Mouse (Mus musculus): ENCODE data around the gene Focad.

The Focad gene

DNA sequence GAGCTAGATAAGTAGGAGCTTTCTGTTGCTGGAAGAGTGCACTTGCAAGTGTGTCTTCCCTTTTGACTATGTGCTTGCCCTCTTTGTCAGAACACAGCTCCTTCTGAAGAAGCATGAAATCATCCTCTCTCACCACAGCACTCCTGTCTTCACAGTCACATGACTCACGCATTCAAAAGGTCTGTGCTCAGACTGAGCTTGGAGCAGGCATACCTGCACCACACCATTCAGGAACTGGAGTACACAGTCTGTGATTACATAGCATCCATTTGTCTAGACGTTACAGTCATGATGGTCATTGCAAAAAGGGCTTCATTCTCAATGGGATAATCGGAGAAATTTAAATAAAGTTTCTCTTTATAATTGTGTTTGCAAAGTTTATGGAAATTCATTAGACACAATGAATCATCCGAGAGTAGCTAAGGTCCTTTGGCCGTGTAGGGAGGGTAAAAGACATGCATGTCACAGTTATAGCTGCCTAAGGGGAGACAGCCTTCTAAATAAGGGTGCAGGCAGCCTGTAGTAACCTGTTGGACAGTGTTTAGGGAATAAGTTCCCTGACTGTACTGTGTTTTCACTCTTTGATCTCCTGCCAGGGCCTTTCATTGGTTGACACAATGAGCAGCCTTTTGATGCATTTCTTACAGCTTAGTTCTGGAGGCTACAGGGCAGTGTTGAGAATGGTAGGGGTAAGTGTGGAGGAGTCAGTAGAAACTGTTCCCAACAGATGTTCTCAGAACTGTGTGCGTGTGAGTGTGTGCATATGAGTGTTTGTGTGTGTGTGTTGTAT lies 206.6 kb downstream of the Focad start:
- no peak for DNase-seq (ENCODE audit: low read depth, low spot score)

DNA sequence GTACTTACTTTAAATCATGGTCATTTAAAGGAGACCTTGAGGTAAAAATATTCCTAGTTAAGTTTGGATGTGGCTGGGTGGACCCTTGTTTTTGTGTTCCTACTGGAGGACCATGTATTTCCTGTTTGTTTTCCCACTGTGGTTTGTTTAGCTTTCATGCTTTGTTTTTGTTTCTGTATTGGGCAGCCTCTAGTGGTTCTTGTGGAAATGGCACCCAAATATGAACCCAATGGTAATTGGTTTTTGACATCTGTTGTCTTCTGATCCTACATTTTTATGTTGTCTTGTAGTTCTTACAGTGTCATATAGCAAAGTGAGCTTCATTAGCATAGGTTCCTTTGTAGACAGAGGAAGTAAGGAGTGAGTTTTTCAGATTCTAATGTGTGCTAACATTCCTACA lies 207.9 kb downstream of the Focad start:
- no peak for DNase-seq (ENCODE audit: low read depth, low spot score)

DNA sequence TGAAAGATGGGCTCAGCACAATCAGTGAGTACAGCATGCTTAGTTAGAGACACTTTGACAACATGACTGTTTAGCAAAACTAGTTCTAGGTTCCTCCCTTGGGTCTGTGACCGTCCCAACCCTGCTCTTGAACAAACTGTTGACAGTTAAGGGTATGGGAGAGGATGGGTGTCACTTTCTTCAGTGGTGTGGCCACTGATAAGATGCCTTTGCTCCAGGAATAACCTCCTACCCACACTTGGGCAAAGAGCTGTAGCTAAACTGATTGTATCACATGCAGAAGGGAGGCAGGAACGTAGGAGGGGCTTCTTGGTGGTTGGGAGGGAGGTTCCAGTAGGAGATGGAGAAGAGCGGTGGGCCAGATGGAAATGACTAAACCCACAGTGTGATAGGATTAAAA lies 213.3 kb downstream of the Focad start:
- no peak for DNase-seq (ENCODE audit: low read depth, low spot score)

DNA sequence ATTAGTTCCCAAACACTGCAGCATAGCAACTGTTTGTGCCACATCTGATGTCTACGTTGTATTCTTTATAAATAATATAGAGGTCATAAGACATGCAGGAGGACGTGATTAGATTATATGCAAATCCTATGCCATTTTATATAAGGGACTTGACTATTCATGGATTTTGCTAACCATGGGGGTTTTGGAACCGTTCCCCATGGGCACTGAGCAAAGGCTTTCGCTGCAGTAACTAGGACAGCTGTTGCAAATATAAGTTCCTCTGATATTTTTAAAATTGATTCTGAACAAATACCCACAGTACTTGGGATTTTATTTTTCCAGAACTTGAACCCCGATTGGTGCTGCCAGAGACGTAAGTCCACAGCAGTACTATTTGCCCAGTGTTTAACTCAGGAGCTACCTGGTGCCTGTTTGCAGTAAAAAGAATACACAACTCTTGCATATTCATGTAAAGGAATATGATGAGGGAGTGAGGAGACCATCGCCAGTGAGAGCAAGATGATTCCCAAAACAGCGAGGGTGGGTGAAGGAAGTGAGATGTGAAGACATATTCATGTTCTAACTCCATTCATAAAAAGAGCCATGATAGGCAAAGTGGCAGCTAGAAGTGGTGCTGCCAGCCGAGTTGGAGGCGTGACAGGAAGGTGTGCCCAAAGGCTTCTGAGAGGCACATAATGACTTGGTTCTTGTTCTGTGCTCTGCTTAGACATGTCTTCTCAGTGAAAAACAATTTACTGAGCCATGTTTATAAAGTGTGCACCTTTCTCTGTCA lies 214.1 kb downstream of the Focad start:
- DNase-seq (ENCODE audit: low read depth, low spot score), result no peak

DNA sequence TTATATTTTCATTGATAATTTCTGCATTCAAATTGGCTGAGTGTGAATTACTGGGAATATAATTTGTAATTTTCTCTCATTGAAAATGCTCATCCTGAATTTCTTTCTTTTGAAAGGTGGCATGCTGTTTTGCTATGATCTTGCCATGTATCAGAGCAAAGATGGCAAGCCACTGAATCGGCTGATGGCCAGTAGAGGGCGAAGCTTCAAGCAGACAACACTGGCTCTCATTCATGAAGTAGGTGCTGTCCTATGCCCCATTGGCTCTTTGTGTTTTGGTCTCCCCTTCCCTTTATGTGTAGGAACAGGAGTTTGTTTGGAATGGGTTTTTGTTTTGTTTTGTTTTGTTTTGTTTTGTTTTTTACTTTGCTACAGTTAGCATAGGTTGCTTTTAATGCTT lies 215.2 kb downstream of the Focad start:
- DNase-seq (ENCODE audit: low read depth, low spot score), result no peak

DNA sequence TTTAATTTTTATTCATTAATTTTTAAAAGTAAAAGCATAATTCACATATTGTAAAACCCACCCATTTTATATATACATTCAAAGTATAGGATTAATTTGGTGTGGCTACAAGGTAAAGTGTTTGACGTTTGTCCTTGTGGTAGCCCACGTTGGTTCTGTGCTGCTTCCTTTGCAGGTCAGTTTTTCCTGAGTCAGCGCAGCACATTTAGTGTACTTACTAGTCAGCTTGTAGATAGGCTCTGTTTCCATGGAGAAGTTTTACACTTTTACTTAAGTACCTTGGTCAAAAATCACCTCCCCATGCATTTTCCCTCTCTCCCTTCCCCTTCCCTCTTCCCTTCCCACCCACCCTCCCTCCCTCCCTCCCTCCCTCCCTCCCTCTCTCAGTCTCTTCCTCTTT lies 220.5 kb downstream of the Focad start:
- DNase-seq (ENCODE audit: low read depth, low spot score), result no peak

DNA sequence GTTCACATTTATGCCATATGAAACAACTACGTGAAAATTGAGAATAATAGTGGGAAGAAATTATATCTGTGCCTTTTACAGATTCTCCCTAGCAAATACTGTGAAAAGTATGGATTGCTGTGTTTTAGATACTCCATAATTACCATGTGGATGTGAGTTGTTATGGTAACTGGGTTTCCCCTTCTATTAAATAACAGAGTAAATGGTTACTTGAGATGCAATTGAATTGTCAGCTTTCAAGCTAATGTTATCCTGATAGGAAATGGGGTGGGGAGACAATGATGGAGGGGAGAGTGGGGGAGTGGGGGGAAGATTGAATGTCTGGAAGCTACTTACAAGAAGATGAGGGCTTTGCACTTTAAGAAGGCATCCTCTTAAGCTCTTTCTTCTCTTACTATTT lies 225.6 kb downstream of the Focad start:
- DNase-seq (ENCODE audit: low read depth, low spot score), result no peak

DNA sequence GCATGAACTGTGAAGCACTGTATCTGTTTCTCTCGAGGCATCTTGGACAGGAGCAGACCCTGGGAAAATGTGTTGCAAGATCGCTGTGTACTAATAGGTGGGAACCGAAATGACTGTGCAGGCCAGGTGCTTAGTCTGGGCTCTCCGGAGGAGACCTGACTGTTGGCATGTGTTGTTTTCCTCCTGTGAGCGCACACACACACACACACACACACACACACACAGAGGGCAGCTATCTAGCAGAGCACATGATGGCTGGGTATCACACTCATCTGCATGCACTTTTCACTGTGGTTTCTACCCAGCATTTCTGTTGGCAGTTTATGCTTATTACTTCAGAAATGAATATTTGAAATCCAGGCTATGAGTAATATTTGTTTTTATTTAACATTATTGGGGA lies 231.0 kb downstream of the Focad start:
- no peak for DNase-seq (ENCODE audit: low read depth, low spot score)

DNA sequence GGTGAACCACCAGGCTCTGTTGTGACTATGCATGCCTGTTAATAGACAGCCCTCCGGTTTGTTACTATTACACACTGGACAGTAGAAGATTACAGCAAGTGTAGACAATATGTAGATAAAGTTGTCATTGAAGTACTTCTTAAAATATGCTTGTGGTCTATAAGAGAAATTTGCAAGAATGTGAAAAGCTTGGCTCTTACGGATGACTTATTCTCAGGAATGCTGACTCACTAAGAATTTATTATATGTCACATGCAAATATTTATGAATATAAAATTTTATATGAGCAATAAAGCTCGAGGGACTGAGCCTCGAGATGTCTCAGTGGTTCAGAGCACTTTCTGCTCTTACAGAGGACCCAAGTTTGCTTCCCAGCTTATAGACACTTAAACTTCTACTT lies 240.1 kb downstream of the Focad start:
- no peak for DNase-seq (ENCODE audit: low read depth, low spot score)

DNA sequence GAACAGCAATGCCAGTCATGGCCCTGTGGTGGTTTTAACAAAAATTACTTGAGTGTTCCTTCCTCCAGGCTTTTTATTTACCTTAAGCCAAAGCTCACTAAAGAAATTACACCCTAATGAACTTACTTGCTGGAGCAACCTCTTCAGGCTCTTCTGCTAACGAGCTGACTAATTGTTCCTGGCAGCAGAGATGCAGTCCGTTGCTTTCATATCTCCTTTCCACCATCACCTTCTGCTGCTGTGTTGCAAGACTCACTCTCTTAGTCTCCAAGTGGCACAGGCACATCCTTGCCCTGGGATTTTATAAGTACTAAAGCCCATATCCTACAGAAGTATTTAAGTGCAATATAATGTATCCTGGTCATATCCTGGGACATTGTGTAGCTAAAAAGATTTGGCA lies 242.3 kb downstream of the Focad start:
- no peak for DNase-seq (ENCODE audit: low read depth, low spot score)

DNA sequence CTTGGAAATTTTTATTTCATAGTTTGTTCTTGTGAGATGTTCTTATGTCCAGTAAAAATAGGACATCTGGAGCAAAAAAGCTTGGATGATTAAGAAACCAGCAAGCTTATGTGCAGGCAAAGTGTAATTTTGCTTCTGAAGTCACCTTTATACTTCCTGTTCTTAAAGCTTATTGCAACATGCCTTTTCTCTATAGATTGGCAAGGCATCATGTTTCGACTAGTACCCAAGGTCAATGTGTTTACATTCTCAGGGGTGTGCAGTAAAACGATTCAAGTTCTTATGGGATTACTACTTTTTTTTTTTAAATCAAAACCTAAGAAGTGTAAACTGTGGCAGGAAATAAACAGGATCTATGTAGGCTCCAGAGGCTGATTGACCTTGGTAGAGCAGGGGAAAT lies 242.9 kb downstream of the Focad start:
- no peak for DNase-seq (ENCODE audit: low read depth, low spot score)

DNA sequence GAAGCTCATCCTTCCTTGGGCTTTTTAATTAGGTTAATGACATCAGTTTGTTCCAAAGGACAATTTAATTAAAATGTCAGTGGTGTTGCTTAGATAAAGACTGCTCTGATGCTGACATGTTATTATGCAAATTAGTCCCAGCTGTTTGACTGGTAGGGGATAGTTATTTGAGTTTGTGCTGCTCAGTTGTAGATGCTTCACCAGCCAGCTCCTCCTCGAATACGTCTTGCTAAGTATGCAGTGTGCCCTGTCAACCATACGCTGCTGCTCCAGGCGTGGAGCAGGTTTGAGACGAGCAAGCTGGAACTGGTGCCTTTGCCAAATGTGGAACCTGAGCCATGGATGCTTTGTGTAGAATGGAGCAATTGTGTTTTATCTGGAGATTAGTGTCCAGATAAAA lies 243.7 kb downstream of the Focad start:
- no peak for DNase-seq (ENCODE audit: low read depth, low spot score)

DNA sequence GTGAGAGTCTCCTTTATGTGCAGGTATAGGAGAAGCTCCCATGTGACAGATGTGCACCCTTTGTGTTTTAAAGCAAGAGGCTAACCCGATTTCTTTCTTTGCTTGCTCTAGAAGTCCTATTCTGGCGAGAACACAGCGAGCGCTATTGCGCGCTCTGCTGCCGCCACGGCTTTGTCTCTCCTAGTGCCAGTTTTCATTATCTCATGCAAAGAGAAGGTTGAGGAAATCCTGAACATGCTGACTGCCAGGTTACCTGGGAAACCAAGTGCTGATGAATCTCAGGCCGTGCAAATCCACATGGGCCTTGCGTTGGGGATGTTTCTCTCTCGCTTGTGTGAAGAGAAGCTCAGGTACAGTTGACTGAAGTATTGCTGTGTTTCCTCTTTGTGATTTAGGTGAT lies 250.0 kb downstream of the Focad start:
- no peak for DNase-seq (ENCODE audit: low read depth, low spot score)

DNA sequence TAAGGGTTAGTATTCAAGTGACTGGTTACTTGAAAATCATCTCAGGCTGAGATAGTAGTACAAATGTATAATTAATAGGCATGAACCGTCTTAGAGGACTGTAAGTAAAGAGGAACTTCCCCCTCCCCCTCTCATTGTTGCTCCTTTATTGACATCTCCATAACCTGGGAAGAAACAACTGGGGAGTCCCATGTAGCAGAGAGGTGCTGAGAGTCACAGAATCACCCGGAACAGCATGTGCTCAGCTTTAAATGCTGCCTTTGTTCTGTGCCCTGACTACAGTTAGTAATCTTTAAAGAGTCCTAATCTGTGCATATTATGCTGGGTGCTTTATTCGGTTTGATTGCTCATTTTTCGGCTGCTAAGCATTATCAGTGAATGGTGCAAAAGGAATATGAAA lies 250.6 kb downstream of the Focad start:
- DNase-seq (ENCODE audit: low read depth, low spot score), result no peak

DNA sequence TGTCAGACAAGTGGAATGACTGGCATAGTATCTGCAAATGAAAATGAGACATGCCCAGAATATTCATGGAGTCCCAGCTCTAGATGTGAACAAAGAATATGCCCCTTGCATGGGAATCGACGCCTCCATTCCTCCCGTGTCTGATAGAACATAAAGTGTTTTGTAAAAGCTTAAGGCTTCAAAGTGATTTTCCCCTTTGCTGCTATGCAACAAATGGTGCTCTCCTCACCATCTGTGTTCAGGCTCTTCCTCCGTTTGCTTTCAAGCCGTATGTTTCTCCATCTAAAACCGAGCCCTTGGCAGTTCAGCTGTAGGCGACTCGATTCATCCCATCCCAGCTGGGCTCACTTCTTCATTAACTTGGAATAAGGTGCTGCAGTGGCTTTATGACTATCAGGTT lies 251.5 kb downstream of the Focad start:
- no peak for DNase-seq (ENCODE audit: low read depth, low spot score)

DNA sequence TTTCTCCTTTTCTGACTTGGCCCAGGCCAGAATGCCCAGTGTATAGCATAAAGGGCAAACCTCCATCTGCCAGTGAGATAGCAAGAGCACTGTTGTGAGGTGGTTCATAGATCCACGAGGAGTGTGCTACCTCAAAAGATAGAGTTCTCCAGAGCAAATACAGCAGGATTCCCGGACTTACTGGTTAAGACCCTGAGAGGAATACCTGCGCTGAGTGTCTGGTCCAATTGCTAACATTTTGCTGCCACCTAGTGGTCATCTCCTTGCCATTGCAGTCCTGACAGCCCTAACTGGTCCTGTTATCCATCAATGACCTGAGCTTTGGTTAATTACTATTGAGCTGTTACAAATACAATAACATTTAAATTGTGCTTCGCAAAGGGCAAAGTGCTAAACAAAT lies 256.5 kb downstream of the Focad start:
- peak; percentile 53 for DNase-seq (ENCODE audit: low read depth, low spot score)

DNA sequence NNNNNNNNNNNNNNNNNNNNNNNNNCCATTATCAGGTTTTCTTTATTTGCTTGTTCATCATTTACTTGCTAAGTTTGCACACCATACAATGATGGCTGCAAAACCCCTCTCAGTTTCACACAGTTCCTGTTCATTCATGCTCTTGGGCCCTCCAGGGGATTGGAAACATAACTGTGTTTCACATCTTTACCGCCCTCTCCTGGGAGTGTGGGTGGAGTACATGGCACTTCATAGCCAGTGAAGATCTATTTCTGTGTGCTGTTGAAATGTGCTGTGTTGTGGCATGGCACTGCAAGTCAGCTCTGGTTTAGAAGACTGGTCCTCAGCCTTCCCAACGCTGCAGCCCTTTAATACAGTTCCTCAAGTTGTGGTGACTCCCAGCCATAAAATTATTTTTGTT lies 262.2 kb downstream of the Focad start:
- no peak for DNase-seq (ENCODE audit: low read depth, low spot score)

DNA sequence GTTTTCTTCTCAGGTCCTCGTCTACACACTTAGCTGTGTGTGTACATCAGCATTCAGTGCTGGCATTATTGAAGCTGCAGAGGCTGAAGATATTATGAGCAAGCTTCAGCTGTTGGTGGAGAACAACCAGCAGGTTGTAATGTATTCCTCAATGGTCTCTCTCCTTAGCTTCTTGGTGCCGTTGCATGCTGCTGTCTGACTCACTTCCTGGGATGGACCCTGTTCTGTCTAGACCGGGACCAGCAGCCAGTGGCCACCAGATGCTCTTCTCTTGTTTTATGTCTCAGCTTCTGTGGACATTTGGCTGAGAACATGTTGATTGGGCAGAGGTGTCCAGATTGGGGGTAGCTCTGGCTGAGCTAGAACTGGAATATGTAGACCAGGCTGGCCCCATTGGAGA lies 263.0 kb downstream of the Focad start:
- DNase-seq (ENCODE audit: low read depth, low spot score), result no peak

DNA sequence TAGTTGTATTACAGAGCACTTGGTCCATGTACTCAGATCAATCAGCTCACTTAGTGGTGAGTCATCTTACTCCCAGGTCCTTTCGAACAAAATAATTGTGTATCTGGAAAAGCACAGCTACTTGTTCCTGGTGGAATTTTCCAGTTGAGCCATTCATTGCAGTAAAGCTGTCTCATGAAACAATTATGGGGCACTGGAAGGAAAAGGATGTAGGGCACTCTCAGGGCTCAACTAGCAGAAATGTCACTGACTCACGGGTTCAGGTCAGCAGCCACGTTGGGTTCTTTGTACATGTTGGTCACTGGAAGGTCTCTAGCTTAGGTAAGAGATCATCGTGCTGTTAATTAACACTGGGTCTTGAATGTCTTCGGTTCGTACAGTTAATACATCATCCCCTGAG lies 275.5 kb downstream of the Focad start:
- no peak for DNase-seq (ENCODE audit: low read depth, low spot score)

DNA sequence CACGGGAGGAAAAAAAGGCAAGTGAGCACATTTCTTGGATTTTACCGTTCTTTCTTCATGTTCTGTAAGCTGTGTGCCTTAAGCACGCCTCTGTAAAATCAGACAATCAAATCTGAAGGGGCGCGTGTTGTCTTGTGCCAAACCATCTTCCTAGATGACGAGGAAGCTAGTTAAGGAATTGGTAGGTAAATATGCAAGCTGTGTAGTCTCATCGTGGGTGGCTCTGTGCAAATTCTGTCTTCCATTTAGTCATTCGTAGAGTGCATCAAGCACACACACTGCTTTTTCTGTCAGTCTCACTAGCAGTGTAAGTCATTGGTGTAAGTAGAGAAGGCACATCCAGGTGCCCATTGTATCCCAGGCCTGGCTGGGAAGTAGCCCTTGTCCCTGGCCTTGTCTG lies 276.4 kb downstream of the Focad start:
- DNase-seq (ENCODE audit: low read depth, low spot score), result no peak

DNA sequence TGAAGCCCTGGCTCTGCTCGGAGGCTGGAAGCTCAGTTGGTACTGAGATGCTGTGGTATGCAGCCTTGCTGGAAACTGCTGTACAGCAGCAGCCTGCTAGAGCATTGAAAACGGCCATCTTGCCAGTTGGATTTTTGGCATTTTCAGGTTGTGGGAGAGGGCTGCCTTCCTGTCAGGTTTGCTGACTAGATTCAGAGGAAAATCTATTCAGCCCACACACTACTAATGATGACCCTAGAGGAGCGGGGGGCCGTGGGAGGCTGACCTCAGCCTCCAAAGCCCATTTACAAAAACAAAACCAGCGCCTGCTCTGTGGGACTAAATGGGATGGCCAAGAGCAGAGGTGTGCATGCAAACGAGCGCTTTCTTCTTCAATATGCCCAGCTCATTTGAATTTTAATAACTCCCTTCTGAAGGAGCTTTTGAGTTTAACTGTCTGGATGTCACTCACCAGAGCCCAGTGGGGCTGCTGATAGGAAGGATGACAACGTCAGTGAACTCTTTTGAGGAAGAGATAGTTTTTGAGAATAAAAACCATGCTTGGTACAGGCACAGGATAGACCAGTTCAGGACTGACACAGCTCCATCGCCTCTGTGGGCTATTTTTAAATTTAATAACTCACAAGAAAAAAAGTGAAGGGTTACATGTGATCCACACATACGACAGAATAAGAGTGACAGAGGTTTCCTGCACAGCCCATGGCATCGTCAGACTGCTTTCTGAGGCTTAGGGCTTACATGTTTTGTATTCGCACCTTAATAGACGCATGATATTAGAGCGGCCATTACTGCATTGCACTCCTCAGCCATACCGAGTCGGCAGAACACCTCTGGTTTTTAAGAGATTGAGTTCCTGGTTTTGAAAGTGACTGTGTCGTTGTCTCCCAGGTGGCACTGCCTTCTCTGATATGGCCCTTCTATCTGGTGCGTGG lies 278.1 kb downstream of the Focad start:
- no peak for DNase-seq (ENCODE audit: low read depth, low spot score)

DNA sequence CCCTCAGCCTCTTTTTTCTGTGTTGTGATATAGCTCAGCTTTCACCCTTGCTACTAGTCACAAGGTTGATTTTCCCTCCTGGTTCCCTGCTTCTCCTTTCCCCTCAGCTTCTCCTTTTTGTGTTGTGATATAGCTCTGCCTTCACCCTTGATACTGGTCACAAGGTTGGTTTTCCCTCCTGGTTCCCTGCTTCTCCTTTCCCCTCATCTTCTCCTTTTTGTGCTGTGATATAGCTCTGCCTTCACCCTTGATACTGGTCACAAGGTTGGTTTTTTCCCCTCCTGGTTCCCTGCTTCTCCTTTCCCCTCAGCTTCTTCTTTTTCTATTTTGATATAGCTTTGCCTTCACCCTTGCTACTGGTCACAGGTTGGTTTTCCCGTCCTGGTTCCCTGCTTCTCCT lies 295.6 kb downstream of the Focad start:
- no peak for DNase-seq (ENCODE audit: low read depth, low spot score)
